Mouse (Mus musculus) heart, adult 9 months (tissue): ENCODE results near the gene Klf11.
"Not testable (repeated sequence)": the region's sequence is repeated elsewhere in the genome, so short reads cannot be mapped to it uniquely, and the experiment has no call there.

Experiments used
- DNase-seq, 2 experiments: peaks; one replicate each; pipeline ENCODE4 v3.0.0; 2022; ENCODE audit warnings: low spot score in 2 of 2

Klf11 gene

GRCm38 (mm10) chr12:24654065-24654862, 3.2 kb downstream of the Klf11 start:
- no peak for DNase-seq

- no peak for DNase-seq
These were observed 5.4 kb downstream of the Klf11 start for GRCm38 (mm10) chr12:24656436-24656835.

GRCm38 (mm10) chr12:24658998-24659397, 7.9 kb downstream of the Klf11 start:
- DNase-seq = no peak

GRCm38 (mm10) chr12:24659923-24660322, 8.8 kb downstream of the Klf11 start:
- no peak for DNase-seq

GRCm38 (mm10) chr12:24661100-24661499, 10.0 kb downstream of the Klf11 start:
- DNase-seq = no peak

GRCm38 (mm10) chr12:24662131-24662530, 11.1 kb downstream of the Klf11 start:
- DNase-seq = no peak

- peak; percentile 86 for DNase-seq
These were observed 29.0 kb downstream of the Klf11 start for GRCm38 (mm10) chr12:24680096-24680491.

- peak in 1 of 2 experiments; percentile 21 for DNase-seq
These were observed 29.6 kb downstream of the Klf11 start for GRCm38 (mm10) chr12:24680492-24681285.

GRCm38 (mm10) chr12:24681286-24682023, 30.4 kb downstream of the Klf11 start, which contains the start of gene Cys1:
Gene Cys1, minus strand, starts transcription at chr12:24681813.
- peak; percentile 48 to 51 for DNase-seq

- peak; percentile 66 to 68 for DNase-seq
These were observed 31.5 kb downstream of the Klf11 start for GRCm38 (mm10) chr12:24682563-24682962.

- DNase-seq = no peak
These were observed 32.4 kb downstream of the Klf11 start for GRCm38 (mm10) chr12:24683461-24683860.

GRCm38 (mm10) chr12:24686038-24686695, 35.1 kb downstream of the Klf11 start:
- DNase-seq = no peak

- DNase-seq = no peak
These were observed 35.7 kb downstream of the Klf11 start for GRCm38 (mm10) chr12:24686696-24687346.

- DNase-seq = no peak
These were observed 39.3 kb downstream of the Klf11 start for GRCm38 (mm10) chr12:24690351-24690750.

GRCm38 (mm10) chr12:24696500-24697483, 45.7 kb downstream of the Klf11 start:
- DNase-seq = peak; percentile 85

- no peak for DNase-seq
These were observed 46.6 kb downstream of the Klf11 start for GRCm38 (mm10) chr12:24697484-24698204.

- no peak for DNase-seq
These were observed 47.4 kb downstream of the Klf11 start for GRCm38 (mm10) chr12:24698514-24698913.

- DNase-seq = no peak
These were observed 48.5 kb downstream of the Klf11 start for GRCm38 (mm10) chr12:24699578-24699977.

GRCm38 (mm10) chr12:24701621-24702020, 50.5 kb downstream of the Klf11 start:
- not testable (repeated sequence) for DNase-seq
